Mouse (Mus musculus): ENCODE results near the gene Tmem59.

Gene Tmem59

DNA sequence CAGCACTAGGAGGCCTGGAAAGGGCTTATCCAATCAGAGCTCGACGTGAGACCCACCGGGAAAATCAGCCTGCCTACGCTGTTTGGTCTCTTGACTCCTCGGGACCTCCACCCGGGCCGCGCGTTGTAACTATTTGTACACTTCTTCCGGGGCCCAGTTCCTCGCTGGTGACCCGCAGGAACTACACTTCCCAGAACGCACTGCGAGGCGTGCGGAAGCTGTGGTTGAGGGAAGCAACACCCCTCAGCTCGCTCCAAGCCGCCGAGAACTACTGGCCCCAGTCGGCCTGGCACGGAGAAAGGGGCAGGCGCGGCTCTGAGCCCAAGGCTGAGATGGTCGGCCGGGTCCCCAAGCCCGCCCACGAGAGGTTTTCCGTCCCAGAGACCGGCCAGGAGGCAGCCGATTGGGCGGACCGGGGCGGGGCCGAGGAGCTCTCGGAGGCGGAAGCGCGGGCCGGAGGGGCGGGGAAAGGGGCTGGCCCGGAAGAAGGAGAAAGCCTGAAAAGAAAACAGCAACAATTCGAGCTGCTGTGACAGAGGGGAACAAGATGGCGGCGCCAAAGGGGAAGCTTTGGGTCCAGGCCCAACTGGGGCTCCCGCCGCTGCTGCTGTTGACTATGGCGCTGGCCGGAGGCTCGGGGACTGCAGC, at the start of gene Tmem59:
TSS of gene Tmem59 (plus strand) at position 218 of the 648 bp plus-strand sequence.
- peak; percentile 81 for DNase-seq (ENCODE audit: low read depth, low spot score)

- DNase-seq (ENCODE audit: low read depth, low spot score): no peak
Measured at GRCm38 (mm10) chr4:107129373-107129772, 48.8 kb upstream of the Tmem59 start.

DNA sequence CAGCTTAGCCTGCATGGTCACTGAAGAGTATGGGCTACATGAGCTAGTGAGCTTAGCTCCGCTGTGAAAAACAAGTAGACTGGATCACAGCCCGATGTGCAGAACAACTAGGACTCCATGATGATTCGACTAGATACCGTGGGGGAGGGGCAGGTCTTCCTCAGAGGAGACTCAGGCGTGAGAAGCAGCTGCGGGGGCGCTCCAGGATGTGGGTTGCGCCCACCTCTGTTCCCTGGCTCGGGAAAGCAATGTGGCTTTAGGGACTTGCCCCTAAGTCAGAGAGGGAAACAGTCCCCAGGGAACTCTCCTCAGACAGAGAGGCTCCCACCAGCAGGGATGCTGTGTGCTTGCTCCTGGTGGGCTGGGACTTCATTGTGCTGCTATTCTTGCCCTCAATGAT, 47.7 kb upstream of the Tmem59 start:
- no peak for DNase-seq (ENCODE audit: low read depth, low spot score)

GRCm38 (mm10) chr4:107134891-107135290, 43.3 kb upstream of the Tmem59 start:
- no peak for DNase-seq (ENCODE audit: low read depth, low spot score)

DNA sequence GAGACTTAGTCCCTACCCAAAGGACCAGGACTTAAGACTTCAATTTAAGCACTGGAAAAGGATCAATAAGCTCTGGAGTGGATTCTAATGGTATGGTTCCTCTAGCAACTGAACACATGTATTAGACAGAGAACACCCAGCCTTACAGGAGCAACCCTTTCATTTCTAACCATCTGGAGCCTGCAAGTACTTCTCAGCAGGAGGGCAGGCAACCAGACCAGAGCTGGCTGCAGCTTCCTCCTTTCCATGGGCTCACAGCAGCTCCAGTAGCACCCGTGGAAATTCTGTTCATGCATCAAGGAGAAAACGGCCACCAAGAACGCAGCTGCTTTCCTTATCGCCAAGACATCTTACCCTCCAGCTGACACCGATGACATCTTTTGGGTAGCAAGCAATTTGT, 42.5 kb upstream of the Tmem59 start:
- DNase-seq (ENCODE audit: low read depth, low spot score): no peak

DNA sequence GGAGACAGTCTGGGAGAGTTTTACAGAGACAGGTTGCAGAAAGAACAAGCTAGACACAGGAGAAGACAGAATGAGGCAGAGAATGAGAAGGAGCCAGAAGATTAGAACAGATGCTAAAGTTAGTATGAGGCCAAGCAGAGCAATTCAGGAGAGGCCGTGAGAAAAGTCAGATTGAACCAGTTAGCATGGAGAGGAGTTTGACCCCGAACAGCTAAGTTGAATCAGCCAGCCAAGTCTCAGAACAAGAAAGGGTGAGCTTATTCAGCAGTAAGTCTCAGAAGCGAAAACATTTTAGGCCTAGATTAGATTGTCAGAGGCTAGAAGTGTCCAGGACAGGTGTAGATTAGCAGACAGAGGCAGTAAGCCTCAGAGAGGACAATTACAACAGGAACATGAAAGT, 41.7 kb upstream of the Tmem59 start:
- no peak for DNase-seq (ENCODE audit: low read depth, low spot score)

DNA sequence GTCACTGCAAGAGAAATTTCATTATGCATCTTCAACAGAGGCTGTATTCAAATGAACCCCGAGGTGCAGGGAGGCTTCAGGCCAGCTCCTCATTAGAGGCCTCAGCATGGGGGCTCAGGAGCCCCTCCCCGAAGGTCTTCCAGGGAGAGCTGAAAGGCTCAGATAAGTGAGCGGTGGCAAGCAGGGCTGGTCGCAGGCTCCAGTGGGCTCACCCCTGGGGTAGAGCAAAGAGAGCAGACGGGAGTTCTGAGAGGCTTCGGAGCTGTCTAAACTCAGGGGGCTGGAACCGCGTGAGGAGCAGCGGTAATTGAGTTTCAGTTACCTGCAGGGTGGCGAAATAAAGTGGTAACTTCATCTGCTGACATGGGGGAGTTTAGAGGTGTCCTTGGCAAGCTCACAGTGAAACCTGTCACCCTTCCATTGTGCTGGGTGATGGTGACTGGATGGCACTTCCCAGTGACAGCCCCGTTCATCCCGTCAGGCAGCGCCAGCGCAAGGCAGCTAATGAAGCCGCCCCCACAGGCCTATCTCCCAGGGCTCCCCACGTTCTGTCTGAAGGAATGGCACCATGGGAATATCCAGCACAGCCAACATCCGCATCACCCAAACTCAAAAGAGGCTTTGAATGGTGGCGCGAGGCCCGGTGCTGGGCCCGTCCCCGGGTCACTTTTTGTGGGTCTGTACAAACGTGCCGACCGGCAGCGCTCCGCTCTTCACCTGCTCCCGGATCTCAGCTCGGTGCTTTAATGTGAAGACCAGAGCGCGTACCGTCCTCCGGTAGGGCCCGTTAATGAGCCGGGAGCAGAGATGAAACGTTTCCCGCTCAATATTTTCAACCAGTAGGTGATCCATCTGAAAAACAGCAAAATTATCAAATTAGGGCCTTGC, 39.0 kb upstream of the Tmem59 start:
- no peak for DNase-seq (ENCODE audit: low read depth, low spot score)

GRCm38 (mm10) chr4:107139836-107140631, 38.2 kb upstream of the Tmem59 start:
- DNase-seq (ENCODE audit: low read depth, low spot score): no peak

DNA sequence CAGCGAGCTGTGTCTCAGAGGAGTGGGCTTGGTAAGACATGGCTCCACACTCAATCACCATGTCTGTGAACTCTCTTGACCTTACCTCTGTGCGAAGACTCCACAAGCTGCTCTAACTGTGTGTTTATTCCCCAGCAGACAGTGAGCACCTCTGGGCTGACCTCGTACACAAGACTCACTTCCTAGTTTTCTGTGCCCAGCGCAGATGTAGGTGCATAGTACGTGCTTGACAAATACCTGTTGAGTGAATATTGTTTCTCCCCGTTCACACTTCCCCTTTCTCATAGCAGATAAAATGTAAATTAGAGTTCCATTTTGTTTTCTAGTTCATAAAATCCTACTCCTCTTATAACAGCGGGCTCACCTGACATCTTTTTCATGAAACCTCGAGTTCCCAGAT, 34.7 kb upstream of the Tmem59 start:
- no peak for DNase-seq (ENCODE audit: low read depth, low spot score)

GRCm38 (mm10) chr4:107150991-107151390, 27.2 kb upstream of the Tmem59 start:
- DNase-seq (ENCODE audit: low read depth, low spot score): no peak

- no peak for DNase-seq (ENCODE audit: low read depth, low spot score)
Measured at GRCm38 (mm10) chr4:107152571-107152970, 25.6 kb upstream of the Tmem59 start.

GRCm38 (mm10) chr4:107156983-107157401, 21.2 kb upstream of the Tmem59 start:
- no peak for DNase-seq (ENCODE audit: low read depth, low spot score)

DNA sequence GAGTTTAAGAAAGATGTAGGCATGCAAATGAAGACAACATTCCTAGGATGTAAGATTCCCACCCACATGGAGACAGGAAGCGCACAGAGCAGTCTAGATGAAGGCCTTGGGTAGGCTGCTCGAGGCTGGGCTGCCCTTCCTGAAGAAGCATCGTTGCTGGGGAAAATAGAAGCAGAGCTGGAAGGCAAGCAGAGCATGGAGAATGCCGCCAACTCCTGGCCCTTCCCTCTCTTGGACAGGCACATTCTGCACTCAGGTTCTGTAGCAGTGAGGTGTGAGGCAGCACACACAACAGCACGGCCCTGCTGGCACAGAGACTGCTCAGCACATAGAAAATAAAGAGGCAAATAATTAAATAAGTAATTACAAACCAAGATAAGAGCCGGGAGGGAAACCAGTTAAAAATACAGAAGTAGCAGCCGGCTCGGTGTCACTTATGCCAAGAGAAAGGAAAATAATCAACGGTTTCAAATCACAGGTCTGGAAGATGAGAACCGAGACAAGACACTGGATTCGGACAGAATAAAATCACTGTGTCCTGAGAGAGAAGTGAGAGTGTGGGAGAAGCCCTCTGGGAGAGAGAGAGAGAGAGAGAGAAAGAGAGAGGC, 18.9 kb upstream of the Tmem59 start:
- DNase-seq (ENCODE audit: low read depth, low spot score): no peak

DNA sequence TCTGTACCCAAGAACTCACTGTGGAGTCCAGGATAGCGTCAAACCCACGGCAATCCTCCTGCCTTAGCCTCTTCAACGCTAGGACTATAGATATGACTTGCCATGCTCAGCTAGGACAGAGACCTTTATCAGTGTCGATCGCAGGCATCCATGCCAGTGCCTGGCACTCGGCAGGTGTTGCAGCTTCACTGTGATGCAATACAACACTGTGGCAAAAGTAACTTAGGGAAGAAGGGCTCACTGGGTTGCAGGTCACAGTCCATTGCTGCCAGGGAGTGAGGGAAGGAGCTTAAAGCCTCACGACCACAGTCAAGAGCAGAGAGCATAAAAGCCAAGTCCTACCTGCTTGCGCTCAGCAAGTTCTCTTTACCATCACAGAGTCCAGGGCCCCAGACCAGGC, 18.0 kb upstream of the Tmem59 start:
- no peak for DNase-seq (ENCODE audit: low read depth, low spot score)

- DNase-seq (ENCODE audit: low read depth, low spot score): no peak
Measured at GRCm38 (mm10) chr4:107163341-107163740, 14.9 kb upstream of the Tmem59 start.

DNA sequence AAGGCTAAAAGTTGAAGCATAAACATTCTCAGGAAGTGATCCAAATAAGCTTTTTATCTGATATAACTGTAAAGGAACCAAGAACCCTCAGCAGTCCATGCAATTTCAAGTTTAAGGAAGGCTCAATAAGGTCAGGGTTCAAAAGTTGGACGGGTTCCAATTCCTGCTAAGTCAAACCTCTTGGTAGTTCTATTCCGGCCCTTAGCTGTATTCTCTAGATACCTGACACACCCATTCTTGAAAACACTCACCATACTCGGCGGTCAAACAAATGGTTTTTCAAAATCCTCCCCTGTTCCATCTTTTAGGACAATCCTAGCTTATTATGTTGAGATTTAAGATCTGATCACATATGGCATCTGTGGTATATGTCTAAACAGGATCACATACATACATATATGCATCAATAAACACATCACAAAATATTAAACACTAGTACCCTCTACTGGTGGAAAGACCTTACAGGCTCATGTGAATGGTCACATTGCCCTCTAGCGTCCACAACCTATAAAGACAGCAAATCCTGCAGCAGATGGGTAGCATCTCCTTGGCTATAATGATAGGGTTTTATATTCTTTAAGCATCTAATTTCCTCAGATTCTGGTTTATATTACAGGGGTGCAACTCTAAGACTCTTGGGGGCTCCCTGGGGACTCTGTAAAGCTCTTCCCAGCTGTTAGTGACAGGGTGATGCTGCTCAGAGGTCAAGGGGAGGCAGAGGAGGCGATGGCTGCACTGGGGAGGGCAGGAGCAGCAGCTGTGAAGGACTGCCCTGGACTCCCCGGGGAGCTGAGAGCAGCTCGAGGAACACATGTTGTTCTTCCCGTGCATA, 14.2 kb upstream of the Tmem59 start:
- peak; percentile 79 for DNase-seq (ENCODE audit: low read depth, low spot score)

DNA sequence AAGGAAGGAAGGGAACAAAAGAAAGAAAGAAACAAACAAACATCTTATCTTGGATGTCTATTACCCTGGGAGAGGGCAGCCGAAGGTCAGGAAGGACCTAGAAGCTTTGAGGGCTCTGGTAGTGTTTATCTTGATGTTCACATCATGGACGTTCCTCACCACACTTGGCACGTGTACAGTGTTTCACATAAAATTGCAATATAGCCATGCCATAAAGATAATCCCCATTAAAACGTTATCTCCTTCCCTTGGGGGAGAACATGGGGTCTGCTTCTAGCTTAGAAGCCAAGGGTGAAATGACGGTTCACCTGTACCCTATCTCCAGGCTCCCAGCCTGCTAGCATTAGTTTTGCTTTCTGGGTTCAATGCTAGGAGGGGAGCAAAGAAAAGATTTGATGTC, 11.5 kb upstream of the Tmem59 start:
- no peak for DNase-seq (ENCODE audit: low read depth, low spot score)

DNA sequence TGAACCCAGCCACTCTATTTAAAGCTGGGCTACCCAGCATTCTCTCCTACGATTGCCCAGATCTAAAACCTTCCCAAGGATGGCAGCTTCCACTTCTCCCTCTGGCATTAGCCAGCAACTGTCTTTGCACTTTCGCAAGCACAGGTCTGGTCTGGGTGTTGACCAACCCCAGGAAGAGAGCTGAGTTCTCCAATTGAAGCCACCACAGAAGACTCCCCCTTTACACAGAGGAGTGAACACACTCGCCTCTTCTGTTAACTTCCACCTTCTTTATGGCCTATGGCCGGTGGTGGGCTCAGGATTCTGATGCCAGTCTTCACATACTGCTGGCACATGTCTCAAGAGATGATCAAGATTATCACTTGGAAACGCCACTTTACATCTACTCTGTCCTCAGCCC, 10.4 kb upstream of the Tmem59 start:
- no peak for DNase-seq (ENCODE audit: low read depth, low spot score)

DNA sequence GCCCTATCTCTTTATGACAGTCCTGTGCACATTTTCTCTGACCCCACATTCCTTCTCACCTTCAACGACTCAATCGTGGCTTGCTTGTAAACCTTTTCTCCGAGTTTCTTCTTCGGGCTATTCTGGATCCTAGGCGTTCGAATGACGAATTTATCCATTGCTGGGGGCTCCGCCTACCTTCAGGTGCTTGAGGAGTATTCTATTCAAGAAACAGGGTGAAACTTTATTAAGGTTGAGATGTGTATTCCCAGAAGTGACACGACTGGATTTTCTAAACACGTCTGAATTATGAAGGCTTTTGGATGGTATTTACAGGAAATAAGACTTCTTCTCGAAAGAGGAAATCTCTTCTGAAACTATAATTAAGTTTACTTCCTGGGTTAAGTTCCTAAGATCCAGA, 693 bp upstream of the Tmem59 start:
- no peak for DNase-seq (ENCODE audit: low read depth, low spot score)

DNA sequence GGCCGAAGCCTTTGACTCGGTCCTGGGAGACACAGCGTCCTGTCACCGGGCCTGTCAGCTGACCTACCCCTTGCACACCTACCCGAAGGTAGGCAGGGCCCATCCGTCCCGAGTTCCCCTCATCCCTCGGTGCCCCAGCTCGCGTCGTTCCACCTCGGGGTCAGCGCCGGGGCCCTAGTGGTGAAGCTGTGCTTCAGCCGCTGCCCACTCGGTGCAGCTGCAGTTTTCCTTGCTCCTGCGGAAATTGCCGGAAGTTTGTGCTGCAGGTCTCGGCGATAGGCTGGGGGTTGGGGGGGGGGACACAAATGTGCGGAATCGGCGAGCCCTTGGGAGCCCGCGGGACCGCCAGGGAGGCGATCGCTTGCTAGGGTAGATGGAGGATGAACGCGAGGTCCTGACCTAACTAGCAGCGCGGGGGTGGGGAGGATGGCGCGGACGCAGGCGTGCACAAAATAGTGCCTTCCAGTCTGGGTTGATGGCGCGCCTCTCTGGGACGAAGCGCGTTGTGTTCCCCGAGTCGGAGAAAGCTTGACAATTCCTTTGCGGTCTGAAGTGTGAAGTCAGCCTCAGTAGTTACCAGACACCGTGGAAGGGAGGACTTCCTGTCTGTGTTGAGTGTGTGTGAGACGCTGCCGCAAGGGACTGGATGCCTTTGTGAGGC, 761 bp downstream of the Tmem59 start, which contains the start of gene Tceanc2:
TSS of gene Tceanc2 (minus strand) at position 287 of the 661 bp plus-strand sequence.
- no peak for DNase-seq (ENCODE audit: low read depth, low spot score)

Data from retina, adult 2 months (tissue).